Mouse (Mus musculus) limb, embryonic 11.5 days (tissue): ENCODE results near the gene Dact3. TPM values are rescaled to one million over a fixed set of nuclear protein-coding genes. Genes with fewer than 3 reads are reported as not detected.

ENCODE experiments used
- ATAC-seq: fragments of 200-750 bp; cut with Nextera tagmentation; 2 replicates; pipeline ENCODE4 v1.8.0; 2017; ENCODE audit warnings: low read depth; ENCODE audit not compliant: insufficient number of reproducible peaks, low FRiP score, low TSS enrichment
- DNase-seq: peaks from one replicate; pipeline ENCODE4 v3.0.0-alpha.2; 2015; ENCODE audit warnings: low spot score
- H3K27ac ChIP-seq: fragments of 300-500 bp; sonication (generic); replicated peaks from 2 replicates; pipeline ENCODE4 v1.5.1; 2014; ENCODE audit warnings: low read depth, mild to moderate bottlenecking, low read length
- H3K27me3 ChIP-seq: fragments of 300-500 bp; sonication (generic); 2 replicates; pipeline ENCODE4 v1.6.1; 2014; ENCODE audit warnings: mild to moderate bottlenecking, low read length, mixed read lengths; ENCODE audit not compliant: control insufficient read depth, insufficient read depth
- H3K36me3 ChIP-seq: fragments of 300-500 bp; sonication (generic); 2 replicates; pipeline ENCODE4 v1.6.1; 2014; ENCODE audit warnings: mild to moderate bottlenecking, low read length, moderate library complexity, mixed read lengths; ENCODE audit not compliant: control insufficient read depth, insufficient read depth
- H3K4me1 ChIP-seq: fragments of 300-500 bp; sonication (generic); 2 replicates; pipeline ENCODE4 v1.6.1; 2014; ENCODE audit warnings: low read length, mixed read lengths; ENCODE audit not compliant: control insufficient read depth, insufficient read depth
- H3K4me2 ChIP-seq: fragments of 300-500 bp; sonication (generic); 2 replicates; pipeline ENCODE4 v1.6.1; 2014; ENCODE audit warnings: low read depth, mild to moderate bottlenecking, moderate library complexity; ENCODE audit not compliant: severe bottlenecking
- H3K4me3 ChIP-seq: fragments of 300-500 bp; sonication (generic); 2 replicates; pipeline ENCODE4 v1.5.1; 2014; ENCODE audit warnings: low read depth, low read length
- H3K9ac ChIP-seq: fragments of 300-500 bp; sonication (generic); 2 replicates; pipeline ENCODE4 v1.6.1; 2014; ENCODE audit warnings: mild to moderate bottlenecking, low read length
- H3K9me3 ChIP-seq: fragments of 300-500 bp; sonication (generic); 2 replicates; pipeline ENCODE4 v1.6.1; 2016; ENCODE audit warnings: low read length; ENCODE audit not compliant: control insufficient read depth
- WGBS: fragments of 180-500 bp; shearing (Covaris S2); extraction: QIAGEN DNeasy Blood & Tissue Kit; methylation state at CpG from one replicate; pipeline ENCODE4 v1.1.7; 2014; 5-methylcytosine and 5-hydroxymethylcytosine counted together
- polyA plus RNA-seq: library from polyadenylated mRNA; unstranded; fragments of >200 nt; fragmentation: Nextera tagmentation; extraction: Ambion mirVana; gene quantifications from 2 replicates; pipeline ENCODE4 v1.2.1, GENCODE M21; 2014

The Dact3 gene
- polyA plus RNA-seq, 1 experiment from 2014 or later, result 14.6 TPM

- Histone ChIP-seq H3K9ac (no peak overlapping the region), H3K4me3 (no peak overlapping the region), H3K4me2 (no peak overlapping the region), H3K36me3 (no peaks in the 10 kb centered on the region), H3K27me3 (no peaks in the 10 kb centered on the region), H3K27ac (no peak overlapping the region), H3K4me1 (peaks cover 21% of the 10 kb centered on the region), H3K9me3 (no peaks in the 10 kb centered on the region)
- DNase-seq (no peak), ATAC-seq (no peak)
- 51% methylated on average over 11 of the region's 11 CpGs for WGBS
Measured at GRCm38 (mm10) chr7:16908367-16908766, 33.2 kb downstream of the Dact3 start.

GRCm38 (mm10) chr7:16908859-16909258 lies 33.7 kb downstream of the Dact3 start:
- DNase-seq, result no peak
- H3K4me1 ChIP-seq, result peaks cover 21% of the 10 kb centered on the region
- H3K9me3 ChIP-seq, result no peaks in the 10 kb centered on the region
- no peak overlapping the region for H3K4me2 ChIP-seq
- H3K9ac ChIP-seq, result no peak overlapping the region
- H3K27me3 ChIP-seq, result no peaks in the 10 kb centered on the region
- no peak for ATAC-seq
- no peak overlapping the region for H3K4me3 ChIP-seq
- 63% methylated on average over 11 of the region's 11 CpGs for WGBS
- H3K27ac ChIP-seq, result no peak overlapping the region
- H3K36me3 ChIP-seq, result no peaks in the 10 kb centered on the region

GRCm38 (mm10) chr7:16909909-16910308 lies 34.8 kb downstream of the Dact3 start:
- no peak overlapping the region for H3K4me3 ChIP-seq
- no peaks in the 10 kb centered on the region; the same call in 1 of the 2 replicates for H3K36me3 ChIP-seq
- ATAC-seq, result no peak
- H3K9ac ChIP-seq, result no peak overlapping the region
- DNase-seq, result no peak
- H3K9me3 ChIP-seq, result no peaks in the 10 kb centered on the region
- peaks cover 21% of the 10 kb centered on the region for H3K4me1 ChIP-seq
- no peaks in the 10 kb centered on the region for H3K27me3 ChIP-seq
- WGBS, result 42% methylated on average over 10 of the region's 10 CpGs
- no peak overlapping the region for H3K27ac ChIP-seq
- H3K4me2 ChIP-seq, result no peak overlapping the region

GRCm38 (mm10) chr7:16911904-16912303 lies 36.8 kb downstream of the Dact3 start:
- Histone ChIP-seq H3K9me3 (no peaks in the 10 kb centered on the region), H3K27ac (no peak overlapping the region), H3K4me1 (peaks cover 6% of the 10 kb centered on the region; the same call in 1 of the 2 replicates), H3K36me3 (peaks cover 9% of the 10 kb centered on the region), H3K4me3 (no peak overlapping the region), H3K27me3 (no peaks in the 10 kb centered on the region), H3K9ac (no peak overlapping the region), H3K4me2 (no peak overlapping the region)
- DNase-seq (no peak), ATAC-seq (no peak)
- WGBS, result 94% methylated on average over 3 of the region's 3 CpGs

GRCm38 (mm10) chr7:16912360-16912759 lies 37.2 kb downstream of the Dact3 start:
- Histone ChIP-seq H3K27ac (no peak overlapping the region), H3K9ac (no peak overlapping the region), H3K4me2 (no peak overlapping the region), H3K9me3 (no peaks in the 10 kb centered on the region), H3K4me3 (no peak overlapping the region), H3K36me3 (peaks cover 14% of the 10 kb centered on the region), H3K27me3 (no peaks in the 10 kb centered on the region), H3K4me1 (peaks cover 6% of the 10 kb centered on the region; the same call in 1 of the 2 replicates)
- 68% methylated on average over 6 of the region's 6 CpGs for WGBS
- DNase-seq (no peak), ATAC-seq (no peak)

GRCm38 (mm10) chr7:16913806-16914452 lies 38.8 kb downstream of the Dact3 start:
- peaks cover 22% of the 10 kb centered on the region for H3K36me3 ChIP-seq
- 42% methylated on average over 10 of the region's 10 CpGs for WGBS

GRCm38 (mm10) chr7:16914453-16915343 lies 39.6 kb downstream of the Dact3 start:
- Histone ChIP-seq H3K4me3 (no peak overlapping the region), H3K9ac (no peak overlapping the region), H3K27me3 (no peaks in the 10 kb centered on the region), H3K9me3 (no peaks in the 10 kb centered on the region), H3K4me2 (no peak overlapping the region), H3K27ac (no peak overlapping the region), H3K4me1 (peaks cover 6% of the 10 kb centered on the region), H3K36me3 (peaks cover 26% of the 10 kb centered on the region)
- ATAC-seq, result no peak
- WGBS, result 84% methylated on average over 18 of the region's 18 CpGs
- DNase-seq, result no peak

More at GRCm38 (mm10) chr7:16913806-16914452, 38.8 kb downstream of the Dact3 start:
- Histone ChIP-seq H3K27ac (no peak overlapping the region), H3K4me1 (peaks cover 6% of the 10 kb centered on the region; the same call in 1 of the 2 replicates), H3K9me3 (no peaks in the 10 kb centered on the region), H3K4me3 (no peak overlapping the region), H3K9ac (no peak overlapping the region), H3K27me3 (no peaks in the 10 kb centered on the region), H3K4me2 (no peak overlapping the region)
- DNase-seq (peak; percentile 84), ATAC-seq (peak; percentile 50; the same call in 1 of the 2 replicates)

GRCm38 (mm10) chr7:16915461-16916340 lies 40.6 kb downstream of the Dact3 start:
- Histone ChIP-seq H3K36me3 (peaks cover 26% of the 10 kb centered on the region), H3K9me3 (no peaks in the 10 kb centered on the region), H3K4me2 (no peak overlapping the region), H3K4me1 (peaks cover 10% of the 10 kb centered on the region), H3K9ac (no peak overlapping the region), H3K27me3 (no peaks in the 10 kb centered on the region), H3K27ac (no peak overlapping the region), H3K4me3 (no peak overlapping the region)
- no peak for ATAC-seq
- 94% methylated on average over 32 of the region's 32 CpGs for WGBS
- DNase-seq, result no peak
